Mouse (Mus musculus) midbrain, embryonic 13.5 days (tissue): ENCODE data around the gene Gngt2. TPM values are rescaled to one million over a fixed set of nuclear protein-coding genes. Genes with fewer than 3 reads are reported as not detected.

Experiments
- ATAC-seq: fragments of 200-750 bp; cut with Nextera tagmentation; 2 replicates; pipeline ENCODE4 v1.8.0; 2017; ENCODE audit warnings: mild to moderate bottlenecking, moderate TSS enrichment, moderate library complexity
- H3K27ac ChIP-seq: fragments of 300-500 bp; sonication (generic); 2 replicates; pipeline ENCODE4 v1.5.1; 2015; ENCODE audit warnings: inconsistent platforms, mild to moderate bottlenecking, moderate library complexity
- H3K27me3 ChIP-seq: fragments of 300-500 bp; sonication (generic); 2 replicates; pipeline ENCODE4 v1.6.1; 2015; ENCODE audit warnings: mild to moderate bottlenecking, inconsistent platforms
- H3K36me3 ChIP-seq: fragments of 300-500 bp; sonication (generic); 2 replicates; pipeline ENCODE4 v1.6.1; 2015; ENCODE audit warnings: mild to moderate bottlenecking, inconsistent platforms
- H3K4me1 ChIP-seq: fragments of 300-500 bp; sonication (generic); replicated peaks from 2 replicates; pipeline ENCODE4 v1.6.1; 2015; ENCODE audit warnings: inconsistent platforms
- H3K4me2 ChIP-seq: fragments of 300-500 bp; sonication (generic); replicated peaks from 2 replicates; pipeline ENCODE4 v1.6.1; 2015; ENCODE audit warnings: moderate library complexity, mild to moderate bottlenecking, inconsistent platforms
- H3K4me3 ChIP-seq: fragments of 300-500 bp; sonication (generic); replicated peaks from 2 replicates; pipeline ENCODE4 v1.5.1; 2015; ENCODE audit warnings: mild to moderate bottlenecking, inconsistent platforms
- H3K9ac ChIP-seq: fragments of 300-500 bp; sonication (generic); replicated peaks from 2 replicates; pipeline ENCODE4 v1.6.1; 2015; ENCODE audit warnings: mild to moderate bottlenecking, inconsistent platforms
- H3K9me3 ChIP-seq: fragments of 300-500 bp; sonication (generic); 2 replicates; pipeline ENCODE4 v1.6.1; 2016; ENCODE audit warnings: mild to moderate bottlenecking, inconsistent platforms
- WGBS: fragments of 180-500 bp; shearing (Covaris S2); methylation state at CpG from one replicate; pipeline ENCODE4 v1.1.7; 2015; 5-methylcytosine and 5-hydroxymethylcytosine counted together
- polyA plus RNA-seq: library from polyadenylated mRNA; unstranded; fragments of >200 nt; fragmentation: Nextera tagmentation; extraction: Ambion mirVana; gene quantifications from 2 replicates; pipeline ENCODE4 v1.2.1, GENCODE M21; 2015

Gene Gngt2
- polyA plus RNA-seq, result 2.7 and 3.8 TPM in 2 replicates

DNA sequence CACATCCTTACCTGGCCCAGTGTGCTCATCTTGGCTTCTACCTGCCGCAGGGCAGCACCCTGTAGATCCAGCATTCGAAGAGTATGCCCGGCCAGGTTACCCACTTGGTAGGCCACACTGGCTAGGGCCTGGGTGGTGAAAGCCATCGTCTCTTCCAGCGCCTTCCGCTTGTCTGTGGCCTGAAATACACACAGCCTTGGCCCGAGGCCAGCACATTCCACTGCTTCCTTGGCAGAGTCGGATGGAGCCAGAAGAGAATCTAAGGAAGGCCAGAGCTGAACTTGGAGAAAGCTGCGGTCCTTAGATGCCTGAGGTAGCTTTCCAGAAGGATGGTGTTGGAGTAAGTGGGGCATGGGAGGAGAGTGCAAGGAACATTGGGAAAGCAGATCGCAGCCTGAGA lies at the start of gene Gngt2:
TSS of gene Gngt2 (plus strand) at position 158 of the 400 bp plus-strand sequence.
- no peaks in the 10 kb centered on the region for H3K9me3 ChIP-seq
- no peak within 1 kb of the TSS for H3K4me2 ChIP-seq
- no peak for ATAC-seq
- WGBS, result 76% methylated on average over 10 of the region's 10 CpGs
- H3K4me3 ChIP-seq, result no peak within 1 kb of the TSS
- no peak within 1 kb of the TSS for H3K27ac ChIP-seq
- H3K36me3 ChIP-seq, result no peaks in the 10 kb centered on the region
- H3K27me3 ChIP-seq, result peaks cover 76% of the 10 kb centered on the region
- H3K9ac ChIP-seq, result no peak within 1 kb of the TSS
- peaks cover 22% of the 10 kb centered on the region for H3K4me1 ChIP-seq

- Histone ChIP-seq H3K4me1 (no peaks in the 10 kb centered on the region), H3K27me3 (no peaks in the 10 kb centered on the region), H3K36me3 (no peaks in the 10 kb centered on the region), H3K4me3 (no peak overlapping the region), H3K9ac (no peak overlapping the region), H3K9me3 (0 out of 2 replicates have a peak, but pooled peaks cover 4% of the 10 kb centered on the region), H3K4me2 (no peak overlapping the region), H3K27ac (no peak overlapping the region)
- WGBS, result 88% methylated on average over 8 of the region's 8 CpGs
- no peak for ATAC-seq
These were observed 47.5 kb upstream of the Gngt2 start for GRCm38 (mm10) chr11:95789451-95789891.

- H3K4me1 ChIP-seq, result peaks cover 6% of the 10 kb centered on the region
- WGBS, result 87% methylated on average over 13 of the region's 13 CpGs
- H3K27ac ChIP-seq, result no peak overlapping the region
- no peak overlapping the region for H3K4me3 ChIP-seq
- no peak overlapping the region for H3K4me2 ChIP-seq
- H3K9ac ChIP-seq, result no peak overlapping the region
- ATAC-seq, result no peak
- H3K9me3 ChIP-seq, result no peaks in the 10 kb centered on the region
- no peaks in the 10 kb centered on the region for H3K36me3 ChIP-seq
- peaks cover 16% of the 10 kb centered on the region for H3K27me3 ChIP-seq
These were observed 45.2 kb upstream of the Gngt2 start for GRCm38 (mm10) chr11:95791787-95792186.

GRCm38 (mm10) chr11:95792950-95793509 lies 44.0 kb upstream of the Gngt2 start:
- H3K27ac ChIP-seq, result no peak overlapping the region
- H3K27me3 ChIP-seq, result peaks cover 25% of the 10 kb centered on the region
- no peak for ATAC-seq
- no peak overlapping the region for H3K4me2 ChIP-seq
- peaks cover 9% of the 10 kb centered on the region for H3K4me1 ChIP-seq
- H3K9ac ChIP-seq, result no peak overlapping the region
- H3K36me3 ChIP-seq, result no peaks in the 10 kb centered on the region
- 94% methylated on average over 8 of the region's 8 CpGs for WGBS
- H3K9me3 ChIP-seq, result no peaks in the 10 kb centered on the region
- no peak overlapping the region for H3K4me3 ChIP-seq

DNA sequence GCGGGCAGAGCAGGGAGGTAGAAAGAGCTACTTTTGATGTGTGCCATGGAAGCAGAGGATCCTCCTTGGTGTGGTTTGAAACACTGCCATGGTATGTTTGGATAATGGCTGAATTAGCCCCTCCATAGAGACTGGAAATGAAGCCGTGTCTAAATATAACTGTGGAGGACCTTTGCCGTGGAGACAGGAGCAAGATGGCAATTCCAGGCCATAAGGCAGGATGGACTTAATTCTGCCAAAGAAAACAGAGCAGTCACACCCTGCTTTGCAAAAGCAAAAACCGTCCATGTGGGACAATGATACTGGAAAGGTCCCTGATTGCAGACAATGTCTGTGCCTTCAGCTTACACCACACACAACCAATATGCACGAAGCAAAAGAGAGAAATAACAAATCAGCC lies 42.8 kb upstream of the Gngt2 start:
- Histone ChIP-seq H3K36me3 (no peaks in the 10 kb centered on the region), H3K4me3 (no peak overlapping the region), H3K4me2 (no peak overlapping the region), H3K9ac (no peak overlapping the region), H3K27me3 (peaks cover 27% of the 10 kb centered on the region), H3K4me1 (peaks cover 9% of the 10 kb centered on the region), H3K9me3 (no peaks in the 10 kb centered on the region), H3K27ac (no peak overlapping the region)
- 75% methylated on average over 5 of the region's 5 CpGs for WGBS
- ATAC-seq, result no peak

- H3K4me2 ChIP-seq, result no peak overlapping the region
- peaks cover 27% of the 10 kb centered on the region for H3K27me3 ChIP-seq
- WGBS, result 80% methylated on average over 5 of the region's 5 CpGs
- no peak overlapping the region for H3K9ac ChIP-seq
- H3K4me1 ChIP-seq, result peaks cover 9% of the 10 kb centered on the region
- H3K9me3 ChIP-seq, result no peaks in the 10 kb centered on the region
- H3K27ac ChIP-seq, result no peak overlapping the region
- ATAC-seq, result no peak
- H3K36me3 ChIP-seq, result no peaks in the 10 kb centered on the region
- no peak overlapping the region for H3K4me3 ChIP-seq
These were observed 41.4 kb upstream of the Gngt2 start for GRCm38 (mm10) chr11:95795582-95795981.

- Histone ChIP-seq H3K4me1 (peaks cover 6% of the 10 kb centered on the region), H3K27me3 (no peaks in the 10 kb centered on the region), H3K9ac (no peak overlapping the region), H3K4me2 (no peak overlapping the region), H3K9me3 (peaks cover 3% of the 10 kb centered on the region; the same call in 1 of the 2 replicates), H3K36me3 (no peaks in the 10 kb centered on the region), H3K27ac (no peak overlapping the region), H3K4me3 (no peak overlapping the region)
- 75% methylated on average over 5 of the region's 5 CpGs for WGBS
- ATAC-seq, result no peak
These were observed 32.0 kb upstream of the Gngt2 start for GRCm38 (mm10) chr11:95805010-95805409.

- Histone ChIP-seq H3K4me3 (no peak overlapping the region), H3K9ac (no peak overlapping the region), H3K4me2 (no peak overlapping the region), H3K27ac (no peak overlapping the region), H3K9me3 (peaks cover 3% of the 10 kb centered on the region; the same call in 1 of the 2 replicates), H3K27me3 (no peaks in the 10 kb centered on the region), H3K4me1 (peaks cover 7% of the 10 kb centered on the region), H3K36me3 (no peaks in the 10 kb centered on the region)
- 59% methylated on average over 3 of the region's 3 CpGs for WGBS
- no peak for ATAC-seq
These were observed 31.5 kb upstream of the Gngt2 start for GRCm38 (mm10) chr11:95805527-95805926.

DNA sequence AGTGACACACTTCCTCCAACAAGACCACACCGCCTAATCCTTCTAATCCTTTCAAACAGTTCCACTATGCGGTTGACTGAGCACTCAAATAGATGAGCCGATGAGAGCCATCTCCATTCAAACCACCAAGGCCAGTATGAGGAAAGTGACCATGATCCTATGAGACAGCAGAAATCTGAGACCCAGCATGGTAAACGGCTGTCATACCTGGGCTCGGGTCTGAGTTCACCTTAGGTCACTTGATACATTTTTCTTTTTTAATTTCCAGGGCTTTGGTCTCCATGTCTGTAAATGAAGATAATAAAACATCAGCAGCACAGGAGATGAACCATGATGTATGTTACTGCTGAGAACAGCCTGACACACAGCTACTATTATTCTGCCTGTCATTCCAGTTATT lies 29.1 kb upstream of the Gngt2 start:
- Histone ChIP-seq H3K4me3 (no peak overlapping the region), H3K36me3 (no peaks in the 10 kb centered on the region), H3K9ac (no peak overlapping the region), H3K27ac (no peak overlapping the region), H3K4me1 (peaks cover 7% of the 10 kb centered on the region), H3K4me2 (no peak overlapping the region), H3K27me3 (no peaks in the 10 kb centered on the region), H3K9me3 (peaks cover 3% of the 10 kb centered on the region; the same call in 1 of the 2 replicates)
- no peak for ATAC-seq
- WGBS, result 83% methylated on average over 5 of the region's 5 CpGs

GRCm38 (mm10) chr11:95808448-95809011 lies 28.5 kb upstream of the Gngt2 start:
- Histone ChIP-seq H3K36me3 (no peaks in the 10 kb centered on the region), H3K27me3 (no peaks in the 10 kb centered on the region), H3K9ac (no peak overlapping the region)

GRCm38 (mm10) chr11:95809603-95810002 lies 27.4 kb upstream of the Gngt2 start:
- ATAC-seq, result no peak
- Histone ChIP-seq H3K9me3 (peaks cover 3% of the 10 kb centered on the region; the same call in 1 of the 2 replicates), H3K4me3 (no peak overlapping the region), H3K27ac (no peak overlapping the region), H3K27me3 (no peaks in the 10 kb centered on the region), H3K4me2 (no peak overlapping the region), H3K4me1 (peaks cover 7% of the 10 kb centered on the region), H3K36me3 (no peaks in the 10 kb centered on the region), H3K9ac (no peak overlapping the region)
- 3% methylated on average over 5 of the region's 5 CpGs for WGBS

More at GRCm38 (mm10) chr11:95808448-95809011, 28.5 kb upstream of the Gngt2 start:
- no peak overlapping the region for H3K27ac ChIP-seq
- peaks cover 3% of the 10 kb centered on the region; the same call in 1 of the 2 replicates for H3K9me3 ChIP-seq
- ATAC-seq, result no peak
- H3K4me2 ChIP-seq, result no peak overlapping the region
- WGBS, result 88% methylated on average over 5 of the region's 5 CpGs
- no peak overlapping the region for H3K4me3 ChIP-seq
- peaks cover 7% of the 10 kb centered on the region for H3K4me1 ChIP-seq

- Histone ChIP-seq H3K4me2 (no peak overlapping the region), H3K27me3 (no peaks in the 10 kb centered on the region), H3K9ac (no peak overlapping the region), H3K36me3 (no peaks in the 10 kb centered on the region), H3K4me1 (peaks cover 7% of the 10 kb centered on the region), H3K4me3 (no peak overlapping the region), H3K9me3 (peaks cover 3% of the 10 kb centered on the region; the same call in 1 of the 2 replicates), H3K27ac (no peak overlapping the region)
- 60% methylated on average over 7 of the region's 7 CpGs for WGBS
- ATAC-seq, result no peak
These were observed 26.2 kb upstream of the Gngt2 start for GRCm38 (mm10) chr11:95810828-95811227.
